Mouse (Mus musculus) cortical plate, adult 2 months (tissue): ENCODE measurements around the gene Bmp2k.

Source experiments
- CTCF ChIP-seq: fragments of 200-500 bp; IDR thresholded peaks from 2 replicates; pipeline ENCODE4 v1.5.1; 2011; ENCODE audit warnings: mild to moderate bottlenecking, control low read depth, low read length; ENCODE audit not compliant: insufficient read depth; ENCODE audit errors: extremely low read depth
- POLR2A ChIP-seq: fragments of 200-500 bp; IDR thresholded peaks from 2 replicates; pipeline ENCODE4 v1.6.1; 2011; ENCODE audit warnings: mild to moderate bottlenecking, low read length, control low read depth; ENCODE audit not compliant: insufficient read depth; ENCODE audit errors: extremely low read depth

- TF ChIP-seq CTCF (no peak), POLR2A (no peak)
Observed at GRCm38 (mm10) chr5:97046680-97047079, 49.2 kb downstream of the Bmp2k start.
